Mouse (Mus musculus): Measurements from ENCODE around the gene Mical3. TPM values are rescaled to one million over a fixed set of nuclear protein-coding genes. Genes with fewer than 3 reads are reported as not detected.
A peak's percentile ranks its signal among the peaks of the same experiment; 100 is the strongest.
"Not testable (repeated sequence)": the region's sequence is repeated elsewhere in the genome, so short reads cannot be mapped to it uniquely, and the experiment has no call there.

The Mical3 gene
- polyA plus RNA-seq, 1 experiment, result 57.5 TPM

DNA sequence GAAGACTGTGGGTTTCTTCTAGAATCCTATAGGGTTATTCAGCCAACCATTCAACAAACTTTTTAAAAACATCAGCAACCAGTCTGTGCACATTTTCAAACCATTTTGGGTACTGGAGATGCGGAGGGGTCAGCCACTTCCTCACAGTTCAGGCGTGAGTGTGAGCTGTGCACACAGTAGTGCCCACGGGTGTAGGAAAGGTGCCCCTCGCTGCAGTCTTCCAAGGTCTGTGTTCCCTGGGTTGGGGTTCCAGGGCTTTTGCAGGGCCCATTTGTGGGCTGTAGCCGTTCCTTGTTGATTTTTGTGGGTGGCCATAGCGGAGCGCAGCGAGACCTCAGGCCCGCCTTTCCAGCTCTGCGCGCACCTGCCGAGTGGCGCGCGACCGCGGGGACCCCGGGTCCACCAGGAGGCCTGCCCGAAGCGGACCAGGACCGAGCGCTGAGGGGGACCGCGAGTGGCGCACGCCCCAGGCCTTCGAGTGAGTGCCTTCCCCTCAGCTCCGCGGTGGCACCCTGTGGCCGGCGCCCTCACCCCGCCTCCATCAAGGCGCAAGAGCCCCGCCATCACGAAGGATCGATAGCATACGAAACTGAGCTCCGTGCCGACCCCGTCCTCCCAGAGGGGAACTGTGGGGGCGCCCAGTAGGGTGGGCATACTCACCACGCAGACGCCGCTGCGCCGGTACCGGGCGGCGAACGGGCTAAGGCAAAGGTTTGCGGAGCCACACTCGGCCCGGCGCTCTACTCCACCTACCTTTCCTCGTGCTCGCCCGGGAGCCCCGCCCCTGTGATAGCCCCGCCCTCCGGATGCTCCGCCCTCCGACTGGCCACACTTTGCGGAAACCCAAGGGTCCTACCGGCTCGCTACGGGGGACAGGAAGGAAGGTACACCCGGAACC, 214.5 kb downstream of the Mical3 start, which contains the start of gene Bid:
Gene Bid, minus strand, starts transcription at position 780 of the 898 bp plus-strand sequence.
- TF ChIP-seq POLR2A (IDR thresholded peaks at IDR 0.05; ENCODE audit: borderline replicate concordance, extremely low read depth, insufficient read depth, insufficient read length, poor library complexity, severe bottlenecking) (peak; percentile 45; the same call in 1 of the 2 replicates), CTCF (IDR thresholded peaks at IDR 0.05; ENCODE audit: borderline replicate concordance, extremely low read depth, insufficient read depth, insufficient read length) (no peak)

GRCm38 (mm10) chr6:120915649-120915975, 215.2 kb downstream of the Mical3 start:
- TF ChIP-seq CTCF (IDR thresholded peaks at IDR 0.05; ENCODE audit: borderline replicate concordance, extremely low read depth, insufficient read depth, insufficient read length), result no peak
- TF ChIP-seq POLR2A (IDR thresholded peaks at IDR 0.05; ENCODE audit: borderline replicate concordance, extremely low read depth, insufficient read depth, insufficient read length, poor library complexity, severe bottlenecking), result no peak
- no peak for DNase-seq (ENCODE audit: low read depth)

More for the DNA sequence above, 214.5 kb downstream of the Mical3 start, which contains the start of gene Bid:
- peak; percentile 86 for DNase-seq (ENCODE audit: low read depth)

DNA sequence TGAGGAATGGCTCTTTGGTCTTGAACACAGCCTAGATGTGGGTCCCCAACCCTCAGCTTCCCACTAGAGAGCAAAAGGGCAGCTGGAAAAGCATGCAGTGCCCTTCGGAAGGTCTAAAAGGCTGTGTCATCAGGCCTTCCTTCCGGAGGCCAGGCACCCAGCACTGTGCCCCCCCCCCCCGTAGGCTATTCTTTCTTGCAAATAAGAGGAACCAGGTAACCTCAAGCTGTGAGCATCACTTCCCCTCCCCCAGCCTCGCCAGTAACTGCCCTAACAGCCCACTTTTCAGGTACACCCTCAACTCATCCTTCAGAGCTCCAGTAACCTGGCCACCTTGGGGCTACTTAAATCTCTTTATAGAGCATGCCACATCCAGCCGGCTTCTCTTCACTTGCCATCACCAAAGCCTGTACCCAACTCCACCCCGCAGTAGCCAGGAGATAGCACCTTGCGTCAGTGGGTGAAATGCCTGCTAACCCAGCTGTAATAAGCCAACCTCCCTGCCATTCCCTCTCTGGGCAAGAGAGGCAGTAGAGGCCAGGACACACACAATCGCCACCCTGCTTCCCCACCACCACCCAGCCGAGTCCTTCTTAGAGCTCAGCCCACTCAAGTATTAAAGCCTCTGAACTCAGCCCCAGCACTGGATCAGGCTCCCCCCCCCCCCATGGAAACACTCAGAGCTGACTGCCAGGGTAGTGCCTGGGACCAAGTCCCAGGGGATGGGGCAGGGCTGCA, 215.7 kb downstream of the Mical3 start:
- peak; percentile 41; the same call in 1 of the 2 replicates for TF ChIP-seq CTCF (IDR thresholded peaks at IDR 0.05; ENCODE audit: borderline replicate concordance, extremely low read depth, insufficient read depth, insufficient read length)
- no peak for TF ChIP-seq POLR2A (IDR thresholded peaks at IDR 0.05; ENCODE audit: borderline replicate concordance, extremely low read depth, insufficient read depth, insufficient read length, poor library complexity, severe bottlenecking)
- DNase-seq (ENCODE audit: low read depth), result peak; percentile 20

DNA sequence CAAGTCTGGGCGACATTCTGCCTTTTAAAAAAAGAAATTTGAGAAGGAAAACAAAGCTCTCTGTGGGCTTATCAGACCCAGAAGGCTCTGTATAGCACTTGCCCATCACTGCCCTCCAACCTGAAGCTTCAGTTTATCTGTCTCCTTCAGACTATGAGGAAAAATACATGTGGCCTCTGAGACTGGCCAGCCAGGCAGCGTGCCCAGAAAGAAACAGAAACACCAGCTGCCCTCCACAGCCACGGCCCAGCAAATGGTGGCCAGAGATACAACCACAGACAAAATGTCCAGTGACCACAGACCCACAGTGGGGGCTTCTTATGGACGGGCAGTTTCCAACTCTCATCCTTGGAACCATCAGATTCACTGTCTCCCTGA, 216.3 kb downstream of the Mical3 start:
- no peak for DNase-seq (ENCODE audit: low read depth)
- no peak for TF ChIP-seq POLR2A (IDR thresholded peaks at IDR 0.05; ENCODE audit: borderline replicate concordance, extremely low read depth, insufficient read depth, insufficient read length, poor library complexity, severe bottlenecking)
- no peak for TF ChIP-seq CTCF (IDR thresholded peaks at IDR 0.05; ENCODE audit: borderline replicate concordance, extremely low read depth, insufficient read depth, insufficient read length)

DNA sequence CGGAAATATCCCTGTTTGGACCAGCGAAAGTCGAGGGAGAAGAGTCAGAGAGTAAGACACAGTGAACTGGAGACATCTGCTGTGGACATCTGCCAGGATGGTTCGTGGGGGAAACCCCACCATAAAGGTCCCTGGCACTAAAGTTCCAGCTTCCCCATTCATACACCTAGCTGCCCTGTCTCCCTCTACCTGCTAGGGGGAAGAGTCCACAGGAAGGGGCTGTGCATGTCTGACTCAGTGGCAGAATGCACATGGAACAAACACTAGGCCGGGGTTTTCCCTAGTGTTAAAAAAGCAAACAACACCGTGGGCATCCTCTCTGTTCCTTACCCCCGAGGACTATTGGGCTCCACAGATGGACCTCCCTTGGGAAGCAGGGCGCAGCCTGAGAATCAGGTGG, 217.0 kb downstream of the Mical3 start:
- DNase-seq (ENCODE audit: low read depth), result no peak
- no peak for TF ChIP-seq POLR2A (IDR thresholded peaks at IDR 0.05; ENCODE audit: borderline replicate concordance, extremely low read depth, insufficient read depth, insufficient read length, poor library complexity, severe bottlenecking)
- TF ChIP-seq CTCF (IDR thresholded peaks at IDR 0.05; ENCODE audit: borderline replicate concordance, extremely low read depth, insufficient read depth, insufficient read length), result no peak

DNA sequence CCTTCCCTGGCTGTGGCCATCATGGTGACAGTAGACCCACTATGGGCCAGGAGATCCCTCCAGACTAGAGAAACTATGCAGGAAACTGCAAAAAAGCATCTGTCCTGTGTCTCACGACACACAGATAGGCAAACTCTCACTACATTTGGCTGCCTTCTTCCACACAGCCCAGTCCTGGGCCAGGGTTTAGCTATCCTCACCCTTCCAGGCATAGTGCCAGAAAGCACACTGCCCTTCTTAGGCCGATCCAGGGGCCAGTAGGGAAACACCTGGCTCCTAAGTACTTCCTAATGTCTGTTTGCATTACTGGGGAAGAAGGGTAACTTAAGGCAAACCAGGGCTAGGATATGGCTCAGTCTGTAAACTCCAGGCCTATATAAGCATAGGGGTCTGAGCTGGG, 217.9 kb downstream of the Mical3 start:
- no peak for DNase-seq (ENCODE audit: low read depth)

GRCm38 (mm10) chr6:120911213-120912007, 219.4 kb downstream of the Mical3 start:
- DNase-seq (ENCODE audit: low read depth), result no peak
- TF ChIP-seq POLR2A (IDR thresholded peaks at IDR 0.05; ENCODE audit: borderline replicate concordance, extremely low read depth, insufficient read depth, insufficient read length, poor library complexity, severe bottlenecking) (no peak), CTCF (IDR thresholded peaks at IDR 0.05; ENCODE audit: borderline replicate concordance, extremely low read depth, insufficient read depth, insufficient read length) (no peak)

More for the DNA sequence above, 217.9 kb downstream of the Mical3 start:
- TF ChIP-seq CTCF (IDR thresholded peaks at IDR 0.05; ENCODE audit: borderline replicate concordance, extremely low read depth, insufficient read depth, insufficient read length), result no peak
- TF ChIP-seq POLR2A (IDR thresholded peaks at IDR 0.05; ENCODE audit: borderline replicate concordance, extremely low read depth, insufficient read depth, insufficient read length, poor library complexity, severe bottlenecking), result no peak

DNA sequence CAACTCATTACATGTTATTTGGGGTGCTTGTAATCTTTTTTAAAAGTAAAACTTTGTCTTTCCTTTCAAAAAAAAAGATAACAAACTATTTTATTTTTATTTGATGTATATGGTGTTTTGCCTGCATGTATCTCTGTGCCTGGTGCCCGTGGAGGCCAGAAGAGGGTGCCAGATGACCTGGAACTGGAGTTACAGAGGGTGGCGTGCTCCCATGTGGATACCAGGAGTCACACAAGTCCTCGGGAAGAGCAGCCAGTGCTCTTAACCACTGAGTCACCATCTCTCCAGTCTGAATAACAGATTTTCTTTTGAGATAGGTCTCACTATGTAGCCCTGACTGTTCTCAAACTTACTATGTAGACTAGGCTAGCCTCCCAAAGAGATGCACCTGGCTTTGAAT, 221.3 kb downstream of the Mical3 start:
- DNase-seq (ENCODE audit: low read depth), result no peak

DNA sequence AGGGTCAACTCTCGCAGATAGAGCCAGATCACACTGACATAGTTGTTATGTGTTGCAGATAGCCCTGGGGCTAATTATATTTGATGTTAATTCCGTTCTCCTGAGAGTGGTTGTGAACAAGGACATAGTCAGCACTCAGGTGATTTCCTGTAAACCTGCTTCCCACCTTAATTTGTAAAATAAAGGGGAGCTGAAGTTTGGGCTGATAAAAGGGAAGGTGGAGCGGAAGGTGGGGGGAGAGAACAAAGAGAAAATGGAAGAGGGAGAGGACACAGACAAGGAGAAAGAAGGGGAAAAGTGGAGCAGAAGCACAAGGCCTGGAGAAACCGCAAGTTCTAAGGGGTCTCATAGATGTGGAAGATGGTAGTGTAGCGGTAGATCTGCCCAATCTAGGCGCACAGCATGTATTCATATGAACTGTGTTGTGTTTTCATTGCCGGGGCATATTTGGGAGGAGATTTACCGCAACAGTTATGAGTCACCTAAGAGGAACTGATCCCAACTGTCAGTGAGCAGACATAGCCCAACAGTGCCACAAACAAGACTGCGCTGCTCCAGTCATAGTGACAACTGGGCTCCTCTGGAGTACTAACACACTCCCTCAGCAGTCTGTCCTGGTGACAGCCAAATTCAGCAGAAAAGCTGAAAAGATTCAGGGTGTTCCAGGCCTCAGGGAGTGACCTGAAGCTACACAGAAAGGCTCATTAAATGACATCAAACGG, 222.8 kb downstream of the Mical3 start:
- DNase-seq (ENCODE audit: low read depth), result not testable (repeated sequence)

More for the DNA sequence above, 221.3 kb downstream of the Mical3 start:
- no peak for TF ChIP-seq POLR2A (IDR thresholded peaks at IDR 0.05; ENCODE audit: borderline replicate concordance, extremely low read depth, insufficient read depth, insufficient read length, poor library complexity, severe bottlenecking)
- no peak for TF ChIP-seq CTCF (IDR thresholded peaks at IDR 0.05; ENCODE audit: borderline replicate concordance, extremely low read depth, insufficient read depth, insufficient read length)

DNA sequence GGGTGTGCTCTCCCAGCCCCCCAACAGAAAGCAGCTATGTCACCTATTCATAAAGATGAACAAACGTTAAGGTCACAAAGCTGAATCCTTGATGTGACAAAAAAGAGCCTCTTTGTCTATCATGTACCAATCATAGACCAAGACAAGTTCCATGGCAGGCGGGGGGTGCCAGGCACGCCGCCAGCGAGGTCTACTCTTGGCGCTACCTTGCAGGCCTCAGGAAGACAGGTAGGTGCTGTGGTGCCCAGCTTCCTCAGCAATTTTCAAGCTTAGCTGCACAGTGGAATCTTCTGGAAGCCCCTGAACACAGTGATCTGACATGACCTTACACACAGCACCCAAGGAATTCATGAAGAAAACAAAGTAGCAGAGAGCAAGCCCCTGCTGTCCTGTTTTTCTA, 224.3 kb downstream of the Mical3 start:
- TF ChIP-seq CTCF (IDR thresholded peaks at IDR 0.05; ENCODE audit: borderline replicate concordance, extremely low read depth, insufficient read depth, insufficient read length) (no peak), POLR2A (IDR thresholded peaks at IDR 0.05; ENCODE audit: borderline replicate concordance, extremely low read depth, insufficient read depth, insufficient read length, poor library complexity, severe bottlenecking) (no peak)

More for the DNA sequence above, 224.3 kb downstream of the Mical3 start:
- no peak for DNase-seq (ENCODE audit: low read depth)

Measured in brain, embryonic 14.5 days (tissue).